Mouse (Mus musculus) midbrain, embryonic 10.5 days (tissue): ENCODE measurements at regions not wholly inside any gene's neighbourhood (a gene's known extent, or its start where the extent isn't known, plus 50 kb on each side); places are given as distances from the start of the nearest gene placed in this dataset.
A peak's percentile ranks its signal among the peaks of the same experiment; 100 is the strongest.

Source experiments
- DNase-seq: peaks from one replicate; pipeline ENCODE4 v3.0.0-alpha.2; 2017; ENCODE audit warnings: low spot score
- H3K27ac ChIP-seq: fragments of 300-500 bp; sonication (generic); replicated peaks from 2 replicates; pipeline ENCODE4 v1.5.1; 2016; ENCODE audit warnings: mild to moderate bottlenecking
- H3K27me3 ChIP-seq: fragments of 300-500 bp; sonication (generic); 2 replicates; pipeline ENCODE4 v1.6.1; 2016; ENCODE audit warnings: low read depth, mild to moderate bottlenecking; ENCODE audit not compliant: poor library complexity, severe bottlenecking
- H3K36me3 ChIP-seq: fragments of 300-500 bp; sonication (generic); 2 replicates; pipeline ENCODE4 v1.6.1; 2016; ENCODE audit warnings: mild to moderate bottlenecking, moderate library complexity
- H3K4me1 ChIP-seq: fragments of 300-500 bp; sonication (generic); 2 replicates; pipeline ENCODE4 v1.6.1; 2016
- H3K4me3 ChIP-seq: fragments of 300-500 bp; sonication (generic); 2 replicates; pipeline ENCODE4 v1.5.1; 2016; ENCODE audit warnings: mild to moderate bottlenecking, moderate library complexity
- H3K9me3 ChIP-seq: fragments of 300-500 bp; sonication (generic); replicated peaks from 2 replicates; pipeline ENCODE4 v1.6.1; 2016; ENCODE audit warnings: mild to moderate bottlenecking
- WGBS: fragments of 180-500 bp; shearing (Covaris S2); methylation state at CpG from one replicate; pipeline ENCODE4 v1.1.7; 2016; 5-methylcytosine and 5-hydroxymethylcytosine counted together

DNA sequence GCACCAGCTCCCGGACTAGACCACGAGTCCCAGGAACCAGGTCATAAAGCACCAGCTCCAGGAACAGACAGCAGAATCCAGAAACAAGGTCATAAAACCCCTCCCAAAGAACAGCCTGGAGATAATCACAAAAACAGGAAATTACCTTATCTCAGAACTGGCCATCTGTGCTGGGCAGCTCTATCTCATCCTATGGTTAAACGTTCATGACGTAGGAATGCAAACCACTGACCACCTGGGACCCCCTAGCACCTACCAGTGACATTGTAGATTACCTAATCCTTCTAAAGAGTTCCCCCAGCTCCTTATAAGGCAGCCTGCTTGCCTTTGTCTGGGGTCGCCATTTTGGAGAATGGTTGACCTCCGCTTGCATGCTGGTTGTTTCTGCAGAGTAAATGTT lies 91.8 kb upstream of the Fer start:
- DNase-seq = no peak
- Histone ChIP-seq H3K4me3 (no peak overlapping the region), H3K4me1 (no peaks in the 10 kb centered on the region), H3K36me3 (no peaks in the 10 kb centered on the region), H3K27me3 (no peaks in the 10 kb centered on the region), H3K27ac (no peak overlapping the region), H3K9me3 (no peaks in the 10 kb centered on the region)
- 90% methylated on average over 6 of the region's 6 CpGs for WGBS

DNA sequence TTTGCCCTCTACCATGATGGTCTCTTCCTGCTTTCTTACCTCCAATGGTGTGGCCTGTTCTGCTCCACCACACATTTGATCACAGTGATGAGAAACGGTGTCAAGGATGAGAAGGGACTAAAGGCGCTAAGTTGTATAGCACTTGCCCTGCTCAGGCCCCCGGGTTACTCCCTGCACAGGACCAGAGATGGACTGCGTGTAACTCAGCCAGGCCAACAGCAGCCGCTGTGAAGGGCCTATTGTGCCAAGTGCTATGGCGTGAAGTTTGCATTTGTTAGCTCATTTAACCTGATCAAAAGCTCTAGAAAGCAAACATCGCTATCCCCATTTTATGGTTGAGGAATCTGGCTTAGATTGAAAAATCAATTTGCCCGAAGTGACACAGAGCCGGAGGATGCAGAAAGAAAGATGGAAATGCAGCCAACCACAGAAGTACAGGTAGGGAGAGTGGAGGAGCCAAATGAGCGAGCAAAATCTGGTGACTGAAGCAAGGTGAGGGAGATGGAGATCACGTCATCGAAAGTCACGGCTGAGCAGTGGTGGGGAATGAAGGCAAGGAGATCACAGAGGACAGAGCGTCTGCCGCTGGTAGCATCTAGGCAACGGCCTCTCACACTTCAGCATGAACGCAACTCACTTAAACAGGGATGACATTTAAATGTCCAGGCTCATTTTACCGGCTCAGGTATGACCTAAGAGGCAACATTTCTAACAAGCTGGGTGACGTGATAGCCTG lies 78.3 kb upstream of the Fer start:
- no peak for DNase-seq
- no peak overlapping the region for H3K27ac ChIP-seq
- no peak overlapping the region for H3K4me3 ChIP-seq
- H3K9me3 ChIP-seq = no peaks in the 10 kb centered on the region
- no peaks in the 10 kb centered on the region for H3K27me3 ChIP-seq
- no peaks in the 10 kb centered on the region for H3K36me3 ChIP-seq
- no peaks in the 10 kb centered on the region for H3K4me1 ChIP-seq
- 82% methylated on average over 19 of the region's 19 CpGs for WGBS

DNA sequence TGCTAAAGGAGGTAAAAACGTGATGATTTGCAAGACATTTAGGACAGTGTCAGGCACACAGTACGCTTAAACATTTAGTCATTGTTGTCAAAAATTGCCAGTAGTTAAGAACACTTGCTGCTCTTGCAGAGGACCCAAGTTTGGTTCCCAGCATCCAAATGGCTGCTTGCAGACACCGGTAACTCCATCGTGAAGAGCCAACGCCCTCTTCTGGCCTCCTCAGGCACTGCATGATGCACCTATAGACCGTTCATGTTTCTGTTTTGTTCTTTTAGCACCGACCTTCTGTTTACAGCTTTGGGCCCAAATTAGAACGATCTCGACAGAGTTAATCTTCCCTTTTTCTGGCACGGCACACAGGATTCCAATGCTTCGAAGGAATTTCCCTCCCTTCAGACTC lies 76.4 kb upstream of the Fer start:
- Histone ChIP-seq H3K4me1 (no peaks in the 10 kb centered on the region), H3K27me3 (no peaks in the 10 kb centered on the region), H3K4me3 (no peak overlapping the region), H3K27ac (no peak overlapping the region), H3K36me3 (no peaks in the 10 kb centered on the region), H3K9me3 (no peaks in the 10 kb centered on the region)
- 88% methylated on average over 11 of the region's 11 CpGs for WGBS
- DNase-seq = no peak

DNA sequence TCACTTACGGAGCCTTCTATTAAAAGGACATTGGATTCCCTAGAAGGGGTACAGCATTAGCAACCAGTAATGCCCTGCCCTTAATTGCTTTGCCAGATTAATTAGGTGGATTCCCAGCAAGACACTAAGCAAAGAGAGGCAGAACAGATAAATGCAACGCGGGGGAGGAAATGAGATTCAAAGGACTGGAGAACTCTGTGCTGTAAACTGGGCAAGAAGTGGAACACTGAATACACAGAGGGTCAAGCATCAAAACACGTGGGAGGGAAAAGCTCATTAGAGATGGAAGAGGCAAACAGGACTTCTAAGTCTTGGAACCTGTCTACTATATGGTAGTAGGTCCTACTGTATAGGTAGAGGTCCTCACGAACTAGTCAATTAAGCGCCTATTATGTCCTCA lies 68.5 kb upstream of the Fer start:
- DNase-seq = no peak
- Histone ChIP-seq H3K4me3 (no peak overlapping the region), H3K27me3 (no peaks in the 10 kb centered on the region), H3K9me3 (no peaks in the 10 kb centered on the region), H3K27ac (no peak overlapping the region), H3K4me1 (no peaks in the 10 kb centered on the region), H3K36me3 (no peaks in the 10 kb centered on the region)
- WGBS = 85% methylated on average over 6 of the region's 6 CpGs

DNA sequence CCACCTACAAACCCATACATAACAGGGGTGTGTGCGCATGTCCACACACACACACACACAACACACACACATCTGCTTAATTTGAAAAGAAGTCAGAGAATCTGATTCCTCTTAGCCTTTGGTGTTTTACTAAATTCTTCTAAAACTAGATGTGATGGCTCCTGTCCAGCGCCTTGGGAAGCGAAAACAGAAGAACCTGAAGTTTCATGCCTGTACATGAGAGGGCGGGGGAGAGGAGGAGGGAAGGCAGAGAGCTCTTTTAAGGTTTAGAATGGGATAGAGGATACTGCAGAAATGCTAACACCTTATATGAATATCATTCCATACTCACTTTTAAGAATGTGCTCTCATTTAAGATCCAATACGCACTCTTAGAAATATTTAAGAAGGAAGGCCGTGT lies 64.5 kb upstream of the Fer start:
- 92% methylated on average over 6 of the region's 6 CpGs for WGBS
- no peaks in the 10 kb centered on the region for H3K27me3 ChIP-seq

DNA sequence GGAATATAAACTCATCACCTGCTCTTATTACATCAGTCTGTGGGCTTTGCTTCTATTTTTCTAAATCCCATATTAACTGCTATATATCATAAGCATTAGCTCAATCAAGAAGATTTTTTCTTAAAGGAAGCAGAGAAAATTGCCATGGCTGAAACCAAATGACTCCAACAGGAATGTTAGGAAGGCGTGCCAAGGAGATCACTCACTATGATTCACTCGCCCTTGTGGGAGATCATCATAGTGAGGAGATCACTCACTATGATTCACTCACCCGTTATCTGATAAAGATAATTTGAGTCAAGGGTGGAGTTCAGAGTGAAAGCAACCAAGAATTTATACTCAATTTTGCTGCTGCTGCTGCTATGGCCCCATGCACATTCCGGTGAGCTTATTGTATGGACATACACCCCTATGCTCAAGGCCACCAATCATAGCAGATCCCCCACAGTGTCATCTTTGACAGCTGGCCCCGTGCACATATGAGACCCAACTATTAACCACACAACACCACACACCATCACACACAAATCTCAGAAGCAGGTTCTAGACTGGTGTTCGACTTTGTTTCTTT lies 63.8 kb upstream of the Fer start:
- no peak for DNase-seq
- Histone ChIP-seq H3K27me3 (no peaks in the 10 kb centered on the region), H3K36me3 (no peaks in the 10 kb centered on the region), H3K4me1 (no peaks in the 10 kb centered on the region), H3K9me3 (no peaks in the 10 kb centered on the region), H3K4me3 (no peak overlapping the region), H3K27ac (no peak overlapping the region)
- 95% methylated on average over 6 of the region's 6 CpGs for whole genome bisulfite sequencing

More for the DNA sequence above, 64.5 kb upstream of the Fer start:
- no peaks in the 10 kb centered on the region for H3K36me3 ChIP-seq
- H3K27ac ChIP-seq = no peak overlapping the region
- no peak overlapping the region for H3K4me3 ChIP-seq
- no peaks in the 10 kb centered on the region for H3K4me1 ChIP-seq
- no peaks in the 10 kb centered on the region for H3K9me3 ChIP-seq
- DNase-seq = no peak

DNA sequence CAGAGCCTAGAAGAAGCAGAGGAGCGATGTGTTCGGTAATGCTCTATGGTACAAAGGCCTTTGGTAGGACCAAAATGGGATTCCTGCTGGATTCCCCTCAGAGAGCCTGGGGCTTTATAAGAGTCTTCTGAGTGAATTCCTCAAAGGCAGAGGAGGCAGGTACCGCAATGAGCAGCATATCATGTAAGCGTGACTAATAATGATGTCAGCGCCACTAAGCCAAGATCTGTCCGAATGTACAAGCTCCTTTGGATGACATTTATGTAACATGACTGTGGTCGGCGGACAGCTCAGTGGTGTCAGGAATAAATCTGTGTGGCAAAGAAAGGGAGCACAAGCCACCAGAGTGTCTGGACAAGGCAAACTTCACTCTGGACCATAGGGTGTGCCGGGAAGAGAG lies 61.5 kb upstream of the Fer start:
- whole genome bisulfite sequencing = 95% methylated on average over 9 of the region's 9 CpGs
- no peaks in the 10 kb centered on the region for H3K9me3 ChIP-seq
- H3K4me1 ChIP-seq = no peaks in the 10 kb centered on the region
- H3K27ac ChIP-seq = no peak overlapping the region
- H3K27me3 ChIP-seq = no peaks in the 10 kb centered on the region
- H3K36me3 ChIP-seq = no peaks in the 10 kb centered on the region
- no peak overlapping the region for H3K4me3 ChIP-seq
- no peak for DNase-seq

DNA sequence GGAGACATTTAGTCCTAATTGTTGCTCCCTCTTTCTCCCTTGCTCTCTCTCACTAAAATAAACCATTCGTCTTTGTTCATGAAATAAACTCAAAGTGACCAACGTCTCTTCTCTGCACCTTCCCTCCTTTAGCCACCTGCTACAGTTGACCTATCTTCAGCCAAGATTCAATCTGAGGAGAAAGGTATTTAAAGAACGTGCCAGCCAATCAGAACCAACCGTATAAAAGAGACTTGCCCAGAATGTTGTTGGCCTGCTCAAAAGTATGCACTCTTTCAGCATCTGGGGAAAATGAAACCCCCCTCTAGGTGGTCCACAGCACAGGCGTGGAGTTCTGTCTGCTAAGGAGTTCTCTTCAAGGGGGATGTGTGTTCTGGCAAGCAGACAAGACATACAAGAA lies 60.0 kb upstream of the Fer start:
- no peak overlapping the region for H3K27ac ChIP-seq
- H3K9me3 ChIP-seq = no peaks in the 10 kb centered on the region
- no peaks in the 10 kb centered on the region for H3K36me3 ChIP-seq
- peaks cover 4% of the 10 kb centered on the region for H3K4me1 ChIP-seq
- no peak for DNase-seq
- H3K27me3 ChIP-seq = no peaks in the 10 kb centered on the region
- WGBS = 84% methylated on average over 5 of the region's 5 CpGs
- no peak overlapping the region for H3K4me3 ChIP-seq

DNA sequence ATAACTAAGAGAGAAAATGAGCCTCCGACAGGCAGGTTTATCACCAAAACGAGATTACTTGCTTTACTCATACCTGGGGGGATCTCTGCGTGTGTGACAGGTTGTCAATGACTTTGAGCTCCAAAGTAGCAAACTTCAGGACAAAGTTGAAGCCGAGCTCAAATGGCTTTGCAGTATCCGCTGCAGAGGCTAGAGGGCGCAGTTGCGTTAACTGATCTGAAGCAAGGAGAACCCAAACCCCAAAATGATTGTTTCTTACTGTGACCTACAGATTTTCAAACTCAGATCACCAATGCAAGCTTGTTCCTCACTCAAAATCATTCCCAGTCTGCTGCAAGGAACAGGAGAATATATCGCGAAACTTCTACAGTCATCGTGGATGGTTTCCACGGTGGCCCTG lies 59.3 kb upstream of the Fer start:
- no peaks in the 10 kb centered on the region for H3K9me3 ChIP-seq
- peaks cover 11% of the 10 kb centered on the region for H3K4me1 ChIP-seq
- whole genome bisulfite sequencing = 29% methylated on average over 11 of the region's 11 CpGs
- H3K27me3 ChIP-seq = no peaks in the 10 kb centered on the region
- no peak overlapping the region for H3K4me3 ChIP-seq
- H3K36me3 ChIP-seq = no peaks in the 10 kb centered on the region
- H3K27ac ChIP-seq = no peak overlapping the region
- peak; percentile 69 for DNase-seq

DNA sequence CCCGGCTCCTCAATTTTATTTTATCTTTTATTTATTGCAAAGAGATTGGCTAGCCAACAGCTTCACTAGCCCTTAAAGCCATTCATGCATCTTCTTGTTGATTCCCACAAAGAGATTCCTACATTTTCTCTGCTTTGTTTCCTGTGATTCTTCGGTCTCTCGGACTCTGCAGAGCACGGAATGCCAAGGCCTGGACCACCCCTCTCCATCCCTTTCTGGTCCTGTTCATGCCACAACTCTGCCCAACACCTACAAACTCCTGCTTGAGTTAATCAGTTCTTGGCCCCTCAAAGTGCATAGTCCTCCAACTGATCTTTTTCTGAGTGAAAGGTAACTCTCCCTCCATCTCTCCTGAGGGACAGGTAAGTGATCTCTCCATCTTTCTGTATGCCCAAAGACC lies 58.4 kb upstream of the Fer start:
- no peak for DNase-seq
- H3K4me3 ChIP-seq = no peak overlapping the region
- WGBS = 95% methylated on average over 4 of the region's 4 CpGs

DNA sequence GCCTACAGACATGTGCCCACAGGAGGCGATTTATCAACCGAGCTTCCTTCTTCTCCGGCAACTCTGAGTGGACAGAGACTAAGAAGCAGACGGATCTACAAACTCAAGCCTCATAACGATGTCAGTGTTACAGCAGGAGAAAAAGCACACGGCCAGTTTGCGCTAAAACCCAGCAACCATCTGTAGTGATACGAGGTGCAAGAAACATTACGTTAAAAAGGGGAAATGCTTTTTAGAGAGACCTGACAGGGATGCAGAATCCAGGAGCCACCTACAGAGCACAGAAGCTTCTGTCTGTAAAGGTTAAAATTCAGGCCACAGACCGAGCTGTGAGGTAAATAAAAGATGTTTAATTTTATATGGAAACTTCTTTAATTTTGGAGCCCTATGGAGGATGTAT lies 56.5 kb upstream of the Fer start:
- Histone ChIP-seq H3K27ac (no peak overlapping the region), H3K9me3 (no peaks in the 10 kb centered on the region), H3K4me1 (peaks cover 22% of the 10 kb centered on the region), H3K4me3 (no peak overlapping the region), H3K27me3 (no peaks in the 10 kb centered on the region), H3K36me3 (no peaks in the 10 kb centered on the region)
- 94% methylated on average over 10 of the region's 10 CpGs for WGBS
- no peak for DNase-seq

More for the DNA sequence above, 58.4 kb upstream of the Fer start:
- Histone ChIP-seq H3K36me3 (no peaks in the 10 kb centered on the region), H3K9me3 (no peaks in the 10 kb centered on the region), H3K4me1 (peaks cover 19% of the 10 kb centered on the region), H3K27ac (no peak overlapping the region), H3K27me3 (no peaks in the 10 kb centered on the region)

DNA sequence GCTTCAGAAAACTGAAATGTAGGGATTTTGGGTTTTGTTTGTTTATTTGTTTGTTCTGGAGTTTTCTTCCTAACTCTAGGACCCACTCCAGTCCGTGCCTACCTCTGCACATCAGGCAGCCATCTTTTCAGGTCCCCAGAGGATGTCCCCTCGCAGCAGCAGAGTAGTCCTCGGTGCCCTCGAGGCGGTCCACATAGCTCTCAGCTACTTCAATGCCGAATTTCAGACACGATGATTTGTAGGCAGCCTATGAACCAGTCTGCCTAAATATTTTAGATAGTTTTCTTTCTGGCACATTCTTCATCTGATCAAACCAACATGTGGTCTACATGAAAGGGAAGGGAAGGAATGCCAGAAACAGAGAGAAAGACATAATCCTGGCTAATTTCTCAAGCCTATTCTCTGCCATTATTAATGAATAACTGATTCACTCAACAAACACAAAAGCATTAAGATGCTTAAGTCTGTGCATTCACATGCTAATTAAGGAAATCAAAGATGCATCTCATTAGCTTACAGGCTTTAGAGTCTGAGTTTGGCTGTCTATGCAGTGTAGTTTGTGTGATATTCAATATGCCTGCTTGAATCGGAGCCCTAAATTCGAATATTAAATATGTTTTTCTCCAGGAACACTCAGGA lies 55.2 kb upstream of the Fer start:
- peaks cover 23% of the 10 kb centered on the region for H3K4me1 ChIP-seq
- H3K27ac ChIP-seq = peak overlapping the region; percentile 49; the same call in 1 of the 2 replicates
- DNase-seq = no peak
- H3K4me3 ChIP-seq = no peak overlapping the region
- no peaks in the 10 kb centered on the region for H3K27me3 ChIP-seq
- WGBS = 66% methylated on average over 9 of the region's 9 CpGs
- no peaks in the 10 kb centered on the region for H3K9me3 ChIP-seq
- no peaks in the 10 kb centered on the region for H3K36me3 ChIP-seq

DNA sequence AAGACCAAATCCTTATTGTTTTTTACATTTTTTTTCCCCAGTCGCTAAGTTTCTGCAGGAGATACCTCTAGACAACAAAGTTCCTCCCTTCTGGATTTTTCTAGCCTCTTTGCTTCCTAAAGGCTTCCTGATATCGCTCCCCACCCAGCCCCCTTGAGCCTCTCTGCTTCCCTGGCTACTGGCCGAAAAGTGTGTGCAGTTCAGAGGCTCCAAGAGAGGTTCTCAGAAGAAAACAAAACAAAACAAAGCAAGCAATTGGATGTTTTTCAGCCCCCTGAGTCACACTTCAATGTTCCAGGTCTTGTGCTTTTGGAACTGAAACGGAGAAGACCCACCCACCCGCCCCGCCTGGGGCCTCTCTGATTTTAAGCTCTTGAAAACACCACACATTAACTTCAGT lies 54.1 kb upstream of the Fer start:
- Histone ChIP-seq H3K27ac (peak overlapping the region; percentile 59), H3K36me3 (no peaks in the 10 kb centered on the region), H3K27me3 (no peaks in the 10 kb centered on the region), H3K9me3 (no peaks in the 10 kb centered on the region), H3K4me3 (no peak overlapping the region), H3K4me1 (peaks cover 23% of the 10 kb centered on the region)
- no peak for DNase-seq
- WGBS = 54% methylated on average over 6 of the region's 6 CpGs
